In genomic region chr17:71380346-71380745, GRCm38 (mm10) we compare ENCODE assay signal across 28 mouse cellular contexts.
A peak's percentile ranks its signal among the peaks of the same experiment; 100 is the strongest.
DNase-seq lines count a peak whose midpoint lies in the region; ATAC-seq and TF ChIP-seq lines count a peak whose summit lies in the region.
"Had no signal": no experiment of that assay in that cellular context is flagged by ENCODE, and none has a peak within 500 bp of the region (broad histone marks: within the 10 kb centered on the region; RNA-seq: fewer than 3 reads in every experiment).

No protein-coding gene starts in this region.

- no peak overlapping the region for H3K4me2 ChIP-seq in midbrain, embryonic 11.5 days
- no peak overlapping the region for H3K4me2 ChIP-seq in midbrain, postnatal 0 days (ENCODE audit: low read depth, low read length, poor library complexity, severe bottlenecking)
- no peak overlapping the region for H3K4me2 ChIP-seq in midbrain, embryonic 13.5 days (replicated peaks)
- no peak overlapping the region for H3K4me2 ChIP-seq in midbrain, embryonic 16.5 days (ENCODE audit: low read length)
- H3K4me2 ChIP-seq: embryonic facial prominence, embryonic 13.5 days; embryonic facial prominence, embryonic 15.5 days; forebrain, embryonic 12.5 days had no signal

- no peak for DNase-seq in midbrain, embryonic 11.5 days (ENCODE audit: low spot score, missing footprints)
- DNase-seq in midbrain, postnatal 0 days (ENCODE audit: low spot score): no peak
- DNase-seq in midbrain, embryonic 10.5 days (ENCODE audit: low spot score): no peak
- DNase-seq in cerebellum, adult 9-11 months: no peak
- DNase-seq: adrenal gland, adult 8-10 months; adrenal gland, postnatal 14 days; adrenal gland, postnatal 36 days; B cell, adult 2 months; cerebellum, adult 11-12 months; cerebellum, adult 2 months; cerebellum, adult 9-10 months; cerebellum, postnatal 14 days; cerebellum, postnatal 36 days; embryo, embryonic 11 days had no signal

- no peaks in the 10 kb centered on the region for H3K27me3 ChIP-seq in midbrain, embryonic 11.5 days (ENCODE audit: control insufficient read depth, insufficient read depth, low read length)
- H3K27me3 ChIP-seq in midbrain, postnatal 0 days (ENCODE audit: insufficient read depth, low read length): no peaks in the 10 kb centered on the region
- no peaks in the 10 kb centered on the region for H3K27me3 ChIP-seq in midbrain, embryonic 13.5 days
- H3K27me3 ChIP-seq in midbrain, embryonic 10.5 days (ENCODE audit: low read depth, poor library complexity, severe bottlenecking): no peaks in the 10 kb centered on the region
- no peaks in the 10 kb centered on the region for H3K27me3 ChIP-seq in midbrain, embryonic 16.5 days (ENCODE audit: control insufficient read depth, insufficient read depth, low read depth, low read length)
- H3K27me3 ChIP-seq: CH12.LX; embryonic facial prominence, embryonic 13.5 days; embryonic facial prominence, embryonic 15.5 days; forebrain, embryonic 12.5 days; Patski had no signal

- H3K9me3 ChIP-seq in midbrain, embryonic 11.5 days (ENCODE audit: control insufficient read depth, low read length): no peaks in the 10 kb centered on the region
- H3K9me3 ChIP-seq in midbrain, postnatal 0 days (ENCODE audit: low read length): no peaks in the 10 kb centered on the region
- H3K9me3 ChIP-seq in midbrain, embryonic 13.5 days: no peaks in the 10 kb centered on the region
- H3K9me3 ChIP-seq in midbrain, embryonic 10.5 days (replicated peaks): no peaks in the 10 kb centered on the region
- no peaks in the 10 kb centered on the region for H3K9me3 ChIP-seq in midbrain, embryonic 16.5 days (replicated peaks; ENCODE audit: control insufficient read depth, low read length, poor library complexity, severe bottlenecking)
- H3K9me3 ChIP-seq: embryonic facial prominence, embryonic 13.5 days; embryonic facial prominence, embryonic 15.5 days; forebrain, embryonic 10.5 days; forebrain, embryonic 12.5 days; G1E had no signal

- H3K4me3 ChIP-seq in midbrain, embryonic 11.5 days (ENCODE audit: low read depth, low read length): no peak overlapping the region
- no peak overlapping the region for H3K4me3 ChIP-seq in midbrain, postnatal 0 days (ENCODE audit: low read depth, low read length)
- H3K4me3 ChIP-seq in midbrain, embryonic 13.5 days (replicated peaks): no peak overlapping the region
- H3K4me3 ChIP-seq in midbrain, embryonic 10.5 days: no peak overlapping the region
- H3K4me3 ChIP-seq in midbrain, embryonic 16.5 days (ENCODE audit: low read depth, low read length): no peak overlapping the region
- H3K4me3 ChIP-seq: embryonic facial prominence, embryonic 13.5 days; embryonic facial prominence, embryonic 15.5 days; erythroblast, embryonic 14.5 days; forebrain, embryonic 10.5 days; forebrain, embryonic 12.5 days had no signal

- WGBS in midbrain, embryonic 11.5 days: 87% methylated on average over 14 of the region's 14 CpGs
- WGBS in midbrain, postnatal 0 days: 54% methylated on average over 14 of the region's 14 CpGs
- WGBS in midbrain, embryonic 13.5 days: 69% methylated on average over 14 of the region's 14 CpGs
- WGBS in midbrain, embryonic 10.5 days: 96% methylated on average over 14 of the region's 14 CpGs
- WGBS in midbrain, embryonic 16.5 days: 70% methylated on average over 14 of the region's 14 CpGs

- no peak overlapping the region for H3K9ac ChIP-seq in midbrain, embryonic 11.5 days (ENCODE audit: low read length)
- H3K9ac ChIP-seq in midbrain, postnatal 0 days (replicated peaks; ENCODE audit: low read length, poor library complexity, severe bottlenecking): no peak overlapping the region
- no peak overlapping the region for H3K9ac ChIP-seq in midbrain, embryonic 13.5 days (replicated peaks)
- no peak overlapping the region for H3K9ac ChIP-seq in midbrain, embryonic 16.5 days (ENCODE audit: low read depth, low read length)
- H3K9ac ChIP-seq: embryonic facial prominence, embryonic 13.5 days; embryonic facial prominence, embryonic 15.5 days; forebrain, embryonic 12.5 days had no signal

- no peaks in the 10 kb centered on the region for H3K4me1 ChIP-seq in midbrain, embryonic 11.5 days (ENCODE audit: control insufficient read depth, insufficient read depth, low read length)
- H3K4me1 ChIP-seq in midbrain, postnatal 0 days (ENCODE audit: insufficient read depth, low read length): no peaks in the 10 kb centered on the region
- H3K4me1 ChIP-seq in midbrain, embryonic 13.5 days (replicated peaks): no peaks in the 10 kb centered on the region
- H3K4me1 ChIP-seq in midbrain, embryonic 10.5 days: no peaks in the 10 kb centered on the region
- H3K4me1 ChIP-seq in midbrain, embryonic 16.5 days (ENCODE audit: control insufficient read depth, insufficient read depth, low read length): no peaks in the 10 kb centered on the region
- H3K4me1 ChIP-seq: embryonic facial prominence, embryonic 13.5 days; embryonic facial prominence, embryonic 15.5 days; forebrain, embryonic 10.5 days; forebrain, embryonic 12.5 days had no signal

- no peak for TF ChIP-seq CTCF in midbrain, postnatal 0 days (IDR thresholded peaks at IDR 0.05)

- ATAC-seq in midbrain, embryonic 11.5 days (ENCODE audit: low FRiP score): peak; percentile 50; the same call in 1 of the 2 replicates
- ATAC-seq in midbrain, postnatal 0 days (ENCODE audit: low FRiP score): no peak
- ATAC-seq in midbrain, embryonic 13.5 days: peak; percentile 77
- peak; percentile 42; the same call in 1 of the 2 replicates for ATAC-seq in midbrain, embryonic 16.5 days
- ATAC-seq: activated CD4-positive, CD25-positive, alpha-beta regulatory T cell, adult 4 months; CD4-positive, CD25-positive, alpha-beta regulatory T cell, adult 4 months; forebrain, embryonic 14.5 days; forebrain, embryonic 16.5 days; Patski had no signal

- H3K27ac ChIP-seq in midbrain, embryonic 11.5 days (ENCODE audit: low read depth, low read length): no peak overlapping the region
- H3K27ac ChIP-seq in midbrain, postnatal 0 days (ENCODE audit: low read depth, low read length): no peak overlapping the region
- no peak overlapping the region for H3K27ac ChIP-seq in midbrain, embryonic 13.5 days
- no peak overlapping the region for H3K27ac ChIP-seq in midbrain, embryonic 10.5 days (replicated peaks)
- H3K27ac ChIP-seq in midbrain, embryonic 16.5 days (ENCODE audit: low read length): no peak overlapping the region
- H3K27ac ChIP-seq: embryonic facial prominence, embryonic 13.5 days; embryonic facial prominence, embryonic 15.5 days; forebrain, embryonic 10.5 days; forebrain, embryonic 12.5 days had no signal

- no peaks in the 10 kb centered on the region; the same call in 1 of the 2 replicates for H3K36me3 ChIP-seq in midbrain, embryonic 11.5 days (ENCODE audit: control insufficient read depth, insufficient read depth, low read length)
- H3K36me3 ChIP-seq in midbrain, postnatal 0 days (ENCODE audit: insufficient read depth, low read length): peaks cover 4% of the 10 kb centered on the region; the same call in 1 of the 2 replicates
- H3K36me3 ChIP-seq in midbrain, embryonic 13.5 days: peaks cover 22% of the 10 kb centered on the region
- H3K36me3 ChIP-seq in midbrain, embryonic 10.5 days: peaks cover 57% of the 10 kb centered on the region
- H3K36me3 ChIP-seq in midbrain, embryonic 16.5 days (ENCODE audit: control insufficient read depth, insufficient read depth, low read length): peaks cover 14% of the 10 kb centered on the region
